Mouse (Mus musculus) colon, adult 2 months (tissue): ENCODE data around the gene Akr1b7. TPM values are rescaled to one million over a fixed set of nuclear protein-coding genes. Genes with fewer than 3 reads are reported as not detected.

Experiments
- polyA plus RNA-seq: library from polyadenylated mRNA; depleted of rRNA; stranded (reverse); fragments of >200 nt; gene quantifications from 2 replicates; pipeline ENCODE4 v1.2.3, GENCODE M21; 2012; rRNA removed

The Akr1b7 gene
- polyA plus RNA-seq, result 2.0 and 2.4 TPM in 2 replicates

DNA sequence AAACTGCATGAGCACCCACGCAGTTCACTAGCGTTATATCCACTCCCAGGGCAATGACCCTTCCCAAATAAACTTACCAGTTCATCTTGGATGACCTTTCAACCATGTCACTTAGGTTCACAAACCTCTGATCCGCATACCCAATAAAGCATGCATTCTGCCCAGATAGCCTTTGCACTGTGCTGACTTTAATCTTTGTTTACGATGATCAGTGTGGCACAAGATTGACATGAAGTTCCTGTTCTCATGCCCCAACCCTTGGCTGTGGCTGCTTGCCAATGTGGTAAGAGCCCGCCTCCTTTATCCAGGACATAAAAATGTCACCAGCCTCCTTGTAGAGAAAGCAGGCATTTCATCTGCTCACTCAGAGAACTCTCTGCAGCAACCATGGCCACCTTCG, at the start of gene Akr1b7:
Akr1b7 (plus strand) TSS at position 312 of the 400 bp plus-strand sequence.

GRCm38 (mm10) chr6:34384110-34384661, 27.9 kb upstream of the Akr1b7 start, which contains the start of gene Akr1b10:
Gene Akr1b10 (plus strand): TSS chr6:34384218.

Other genes starting within 250 kb of the Akr1b7 start
- 11.6 and 13.1 TPM in 2 replicates for gene Slc35b4, start 235.2 kb upstream of the Akr1b7 start, polyA plus RNA-seq
- 105 and 111 TPM in 2 replicates for gene Akr1b3, start 94.9 kb upstream of the Akr1b7 start, polyA plus RNA-seq
- 27.9 and 49.6 TPM in 2 replicates for gene Akr1b8, start 58.2 kb upstream of the Akr1b7 start, polyA plus RNA-seq
- gene Akr1b10, start 28.1 kb upstream of the Akr1b7 start, polyA plus RNA-seq, result 8.5 and 12.5 TPM in 2 replicates
- 13.8 and 14.9 TPM in 2 replicates for gene Bpgm, start 63.9 kb downstream of the Akr1b7 start, polyA plus RNA-seq
- 20.4 and 22.0 TPM in 2 replicates for gene Cald1, start 186.2 kb downstream of the Akr1b7 start, polyA plus RNA-seq